Mouse (Mus musculus) cerebellum, adult 9-11 months (tissue): ENCODE measurements around the gene Trpt1.

Experiments
- DNase-seq: peaks from one replicate; pipeline ENCODE4 v3.0.0; 2022

The Trpt1 gene

GRCm38 (mm10) chr19:6975537-6976521 is 20.1 kb upstream of the Trpt1 start, which contains the start of gene Plcb3:
Gene Plcb3 (minus strand): TSS chr19:6976470.
- DNase-seq: peak; percentile 77

GRCm38 (mm10) chr19:6977759-6978638 is 17.9 kb upstream of the Trpt1 start:
- DNase-seq: peak; percentile 72

GRCm38 (mm10) chr19:6978639-6978974 is 17.3 kb upstream of the Trpt1 start:
- no peak for DNase-seq

- DNase-seq: no peak
These were observed 16.9 kb upstream of the Trpt1 start for GRCm38 (mm10) chr19:6979001-6979479.

- DNase-seq: peak; percentile 99
These were observed 16.2 kb upstream of the Trpt1 start for GRCm38 (mm10) chr19:6979486-6980380.

GRCm38 (mm10) chr19:6980381-6981093 is 15.4 kb upstream of the Trpt1 start, which contains the start of gene Fkbp2:
Gene Fkbp2 (minus strand): TSS chr19:6980501.
- DNase-seq: peak; percentile 99

- DNase-seq: no peak
These were observed 14.5 kb upstream of the Trpt1 start for GRCm38 (mm10) chr19:6981465-6981864.

- no peak for DNase-seq
These were observed 12.3 kb upstream of the Trpt1 start for GRCm38 (mm10) chr19:6983621-6984020.

- DNase-seq: peak; percentile 65
These were observed 10.6 kb upstream of the Trpt1 start for GRCm38 (mm10) chr19:6985300-6985699.

GRCm38 (mm10) chr19:6985951-6986708 is 9.8 kb upstream of the Trpt1 start:
- peak; percentile 65 for DNase-seq

GRCm38 (mm10) chr19:6987061-6987903 is 8.6 kb upstream of the Trpt1 start, which contains the start of gene Vegfb:
Gene Vegfb (minus strand): TSS chr19:6987651.
- peak; percentile 82 for DNase-seq

GRCm38 (mm10) chr19:6987904-6988285 is 8.0 kb upstream of the Trpt1 start:
- DNase-seq: no peak

- no peak for DNase-seq
These were observed 6.7 kb upstream of the Trpt1 start for GRCm38 (mm10) chr19:6989251-6989650.

GRCm38 (mm10) chr19:6990712-6991111 is 5.2 kb upstream of the Trpt1 start:
- DNase-seq: no peak

GRCm38 (mm10) chr19:6991166-6991565 is 4.8 kb upstream of the Trpt1 start:
- peak; percentile 51 for DNase-seq

- peak; percentile 97 for DNase-seq
These were observed 3.7 kb upstream of the Trpt1 start, which contains the start of gene Dnajc4 for GRCm38 (mm10) chr19:6992011-6992858. Gene Dnajc4 (minus strand): TSS chr19:6992572.

GRCm38 (mm10) chr19:6993011-6993770 is 2.7 kb upstream of the Trpt1 start:
- peak; percentile 52 for DNase-seq

GRCm38 (mm10) chr19:6994002-6994401 is 1.9 kb upstream of the Trpt1 start:
- peak; percentile 46 for DNase-seq
